Mouse (Mus musculus): Measurements from ENCODE around the gene Scn3a. TPM values are rescaled to one million over a fixed set of nuclear protein-coding genes. Genes with fewer than 3 reads are reported as not detected.
"Not testable (repeated sequence)": the region's sequence is repeated elsewhere in the genome, so short reads cannot be mapped to it uniquely, and the experiment has no call there.

Scn3a gene
- total RNA-seq, 2 experiments from 2014 or later = 0.19 to 0.23 TPM

DNA sequence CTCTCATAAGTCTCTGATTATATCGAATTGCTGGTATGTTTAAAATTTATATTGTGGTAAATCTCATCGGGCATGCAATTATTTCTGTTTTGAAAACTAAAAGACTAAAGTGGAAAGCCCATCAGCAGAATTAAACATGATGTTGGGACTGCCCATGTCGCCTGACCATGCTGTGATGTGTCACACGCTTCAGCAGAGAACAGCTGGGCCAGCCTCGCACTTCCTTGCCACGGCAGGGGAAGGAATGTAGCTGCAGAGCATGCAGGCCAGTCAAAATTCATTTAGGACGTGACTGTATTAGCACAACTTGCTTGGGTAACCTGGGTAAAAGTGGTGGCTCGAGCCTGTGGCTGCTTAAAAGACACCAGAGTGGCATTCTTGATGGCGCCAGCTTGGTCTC is 77.0 kb downstream of the Scn3a start:
- DNase-seq (ENCODE audit: low spot score) = no peak

DNA sequence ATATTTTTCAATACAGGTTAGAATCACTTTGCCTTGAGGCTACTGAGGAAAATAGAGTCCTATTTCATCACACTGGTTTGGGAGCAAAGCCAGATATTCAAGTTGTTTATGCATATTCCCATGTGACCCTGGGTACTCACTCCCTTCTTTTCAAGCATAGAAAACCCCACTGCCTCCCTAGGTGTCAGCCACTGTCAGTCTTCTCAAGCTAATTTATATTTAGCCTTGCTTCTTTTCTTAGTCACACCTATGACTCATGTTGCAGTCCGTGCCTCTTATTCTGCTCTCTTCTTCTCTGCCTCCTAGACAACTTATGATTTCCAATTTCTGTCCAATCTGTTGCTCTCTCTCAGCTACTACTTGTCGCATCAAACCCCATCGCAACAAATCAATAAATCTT is 84.0 kb downstream of the Scn3a start:
- DNase-seq (ENCODE audit: low spot score) = no peak

DNA sequence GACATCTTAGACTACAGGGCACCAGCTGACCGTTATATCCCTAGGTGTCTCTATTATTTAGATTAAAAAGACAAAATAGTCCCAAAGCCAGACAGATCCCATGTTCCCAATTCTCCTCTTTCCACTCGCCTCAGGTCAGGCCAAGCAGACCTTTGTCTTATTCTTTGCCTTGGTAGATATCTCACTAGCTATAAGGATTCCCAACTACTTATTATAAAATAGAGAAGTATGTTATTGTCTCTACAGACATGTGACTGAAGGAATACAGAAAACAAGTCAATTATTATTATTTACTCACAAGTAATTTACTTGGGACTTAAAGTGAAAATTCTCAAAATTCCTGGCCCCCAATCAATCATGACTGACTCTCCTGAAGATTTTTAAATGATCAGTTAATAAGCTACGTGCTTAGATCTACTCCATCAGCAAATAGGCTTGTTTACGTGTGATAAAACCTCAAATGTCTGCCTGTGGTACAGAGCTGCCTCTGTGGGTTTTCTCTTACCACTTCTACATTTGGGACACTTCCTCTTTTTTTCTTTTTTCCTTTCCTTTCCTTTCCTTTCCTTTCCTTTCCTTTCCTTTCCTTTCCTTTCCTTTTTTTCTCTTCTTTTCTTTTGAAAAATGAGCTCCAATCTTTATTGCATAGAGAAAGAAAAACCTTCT is 86.3 kb downstream of the Scn3a start:
- no peak for DNase-seq (ENCODE audit: low spot score)

DNA sequence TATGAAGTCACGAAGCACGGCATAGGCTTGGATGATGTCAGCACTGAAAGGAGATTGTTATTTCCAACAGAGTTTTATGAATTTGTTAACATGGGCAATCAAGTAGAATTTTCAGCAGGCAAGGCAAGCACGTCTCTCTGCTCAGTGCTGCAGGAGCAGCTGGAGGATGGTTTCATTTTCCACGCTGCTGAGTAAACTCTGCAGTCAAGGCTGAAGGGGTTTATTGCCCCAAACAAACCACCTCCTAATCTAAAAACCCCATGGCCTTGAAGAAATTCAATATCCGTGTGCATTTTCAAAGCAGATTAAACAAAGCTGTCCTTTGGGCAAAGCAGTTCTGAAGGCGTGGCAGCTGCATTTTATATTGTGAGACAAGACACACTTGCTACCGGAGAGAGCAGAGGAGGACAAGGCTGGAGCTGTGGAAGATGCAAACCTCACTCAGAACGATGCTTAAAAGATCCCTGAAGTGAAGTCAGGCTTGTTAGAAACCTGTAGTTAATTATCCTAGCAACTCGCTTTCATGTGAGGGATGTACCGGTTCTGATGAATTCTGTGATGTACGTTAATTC is 96.0 kb downstream of the Scn3a start:
- no peak for DNase-seq (ENCODE audit: low spot score)

DNA sequence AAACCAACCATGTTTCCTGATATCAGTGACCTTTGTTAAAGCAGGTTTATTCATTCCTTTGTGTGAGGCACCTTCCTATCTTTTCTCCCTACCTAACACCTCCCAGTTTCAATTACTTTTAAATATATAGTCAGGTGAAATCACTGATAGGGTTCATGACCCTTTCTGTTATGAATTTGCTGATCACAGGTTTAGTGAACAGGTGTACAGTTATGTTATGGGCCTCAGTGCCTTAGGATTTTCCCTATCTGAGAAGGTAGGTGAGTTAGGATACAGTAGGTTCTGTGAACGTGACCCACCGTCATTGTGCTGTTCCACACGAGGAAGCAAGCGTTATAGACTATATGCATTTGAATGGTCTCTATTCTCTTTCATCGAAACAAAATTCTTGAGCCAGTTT is 101.7 kb downstream of the Scn3a start:
- DNase-seq (ENCODE audit: low spot score) = no peak

DNA sequence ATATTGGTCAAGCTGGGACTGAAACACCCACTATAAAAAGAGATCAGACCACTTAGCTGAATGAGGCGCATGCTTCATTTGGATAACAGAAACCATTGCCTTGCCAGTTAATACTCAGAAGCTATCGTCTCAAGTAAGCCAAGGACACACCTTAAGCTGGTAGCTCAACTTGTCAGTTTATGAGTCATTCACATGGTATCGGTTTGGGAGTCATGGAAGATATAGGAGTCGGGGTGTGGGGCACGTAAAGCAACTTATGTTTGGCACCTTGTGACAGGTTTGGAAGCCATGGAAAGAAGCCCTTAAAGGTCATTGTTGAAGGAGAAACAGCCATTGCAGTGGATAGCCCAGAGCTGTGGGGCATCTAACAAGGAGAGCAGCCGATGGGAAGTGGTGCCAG is 113.7 kb downstream of the Scn3a start:
- DNase-seq (ENCODE audit: low spot score) = no peak

DNA sequence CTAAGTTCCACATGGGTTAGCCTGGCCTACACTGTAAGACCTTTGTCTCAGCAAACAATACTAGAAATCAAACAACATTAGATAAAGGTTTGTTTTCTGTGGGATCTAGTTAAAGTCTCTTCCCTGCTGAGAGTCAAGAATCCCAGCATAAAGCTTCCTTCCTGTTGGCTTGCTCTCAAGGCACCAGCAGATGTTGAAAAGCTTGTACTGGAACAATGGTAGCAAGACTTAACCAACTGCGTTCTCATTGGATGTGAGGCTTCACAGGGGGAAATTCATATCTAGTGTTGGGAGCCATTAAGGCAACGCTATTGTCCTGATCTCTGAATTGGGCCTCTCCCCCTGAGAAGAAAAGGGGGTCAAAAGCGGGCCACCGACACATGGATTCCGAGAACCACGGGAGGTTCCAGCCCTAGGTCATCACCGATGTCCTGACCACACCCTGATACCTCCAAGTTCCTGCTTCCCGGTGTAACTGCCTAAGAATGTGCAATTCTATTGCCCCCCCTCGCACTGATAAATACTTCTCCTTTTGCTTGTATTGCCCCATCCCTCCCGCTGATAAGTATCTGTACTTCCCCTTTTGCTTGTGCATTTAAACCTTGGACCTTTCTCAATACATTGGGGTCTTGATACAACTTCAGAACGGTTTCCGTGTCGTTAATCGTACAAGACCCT is 115.9 kb downstream of the Scn3a start:
- DNase-seq (ENCODE audit: low spot score) = not testable (repeated sequence)

DNA sequence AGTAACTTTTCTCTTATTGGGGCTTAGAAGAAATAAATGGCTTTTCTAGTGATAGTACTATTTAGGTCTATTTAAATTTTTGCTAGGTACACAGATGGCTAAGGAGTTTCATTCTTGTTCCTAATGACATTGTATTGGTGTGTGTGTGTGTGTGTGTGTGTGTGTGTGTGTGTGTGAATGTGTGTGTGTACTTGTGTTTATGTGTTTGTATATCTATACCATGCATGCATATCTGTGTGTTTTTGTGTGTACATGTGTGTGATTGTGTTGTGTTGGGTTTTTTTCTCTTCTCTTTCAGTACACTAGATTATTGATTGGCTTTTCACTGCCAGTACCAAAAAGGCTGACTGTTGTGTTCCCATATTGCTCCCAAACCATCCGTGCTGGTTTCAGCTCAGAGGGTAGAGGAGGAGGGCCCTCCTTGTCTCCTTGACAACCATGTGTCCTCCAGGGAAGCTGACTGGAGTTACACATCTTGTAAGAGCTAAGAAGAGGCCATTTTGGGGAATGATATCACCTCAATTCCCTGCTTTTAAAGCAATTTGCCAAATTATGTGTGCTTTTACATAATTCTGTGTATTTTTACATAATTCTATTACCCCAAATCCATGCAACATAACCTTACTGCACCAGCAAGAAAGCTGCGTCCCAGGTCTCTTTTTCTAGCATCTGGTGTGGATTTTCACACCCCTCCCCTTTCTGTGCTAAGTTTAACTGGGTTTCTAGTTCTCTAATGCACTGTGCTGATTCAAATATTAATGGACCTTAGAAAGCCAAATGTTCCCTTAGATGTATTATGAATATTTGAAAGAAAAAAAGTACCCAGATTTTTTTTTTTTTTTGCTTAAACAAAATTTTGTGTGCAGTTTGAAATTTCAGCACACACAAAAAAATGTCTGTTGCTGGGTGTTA is 116.7 kb downstream of the Scn3a start:
- DNase-seq (ENCODE audit: low spot score) = no peak

DNA sequence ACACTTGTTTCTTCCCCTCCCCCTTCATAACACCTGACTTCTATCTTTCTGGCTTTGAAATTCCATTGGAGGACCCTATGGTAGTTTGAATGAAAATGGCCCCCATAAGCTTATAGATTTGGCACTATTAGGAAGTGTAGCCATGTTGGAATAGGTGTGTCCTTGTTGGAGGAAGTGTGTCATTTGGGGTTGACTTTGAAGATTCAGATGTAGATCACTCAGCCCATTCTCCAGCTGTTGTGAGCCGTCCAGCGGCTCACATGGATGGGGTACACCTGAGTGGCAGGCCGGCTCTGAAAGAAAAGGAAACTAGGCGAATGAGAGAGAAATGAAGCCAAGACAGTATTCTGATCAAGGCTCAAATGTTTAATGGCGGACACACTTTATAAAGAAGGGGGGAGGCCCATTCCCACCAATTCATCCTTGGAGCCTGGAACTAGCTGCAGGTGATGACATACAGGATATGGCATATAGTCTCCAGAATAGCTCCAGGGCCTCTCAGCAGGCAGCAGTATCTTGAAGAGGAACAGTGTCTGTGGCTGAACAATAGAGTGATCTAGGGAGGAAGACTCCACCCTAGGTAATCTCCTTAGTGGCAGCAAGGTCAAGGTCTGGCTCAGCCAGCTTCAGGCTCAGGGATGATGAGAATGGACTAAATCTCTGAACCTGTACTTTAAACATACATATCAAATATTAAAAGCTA is 118.2 kb downstream of the Scn3a start:
- no peak for DNase-seq (ENCODE audit: low spot score)

DNA sequence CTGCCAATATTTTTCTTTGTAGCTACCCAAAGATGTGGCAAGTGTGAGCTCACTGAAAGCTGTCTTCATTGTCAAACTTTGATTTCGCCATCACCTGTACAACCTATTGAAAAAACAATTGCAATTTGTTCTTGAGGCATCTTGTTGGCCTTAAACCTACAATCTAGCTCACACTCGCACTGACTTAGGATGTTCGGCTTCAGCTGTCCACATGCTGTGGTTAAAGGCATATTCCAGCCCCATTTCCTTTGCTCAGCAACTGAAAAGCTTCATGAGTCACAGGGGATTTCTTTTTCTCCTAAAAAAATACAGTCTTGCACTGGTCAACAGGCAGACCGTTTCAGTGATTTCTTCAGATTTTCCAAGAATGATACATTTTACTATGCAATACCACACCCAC is 124.3 kb downstream of the Scn3a start:
- DNase-seq (ENCODE audit: low spot score) = no peak

DNA sequence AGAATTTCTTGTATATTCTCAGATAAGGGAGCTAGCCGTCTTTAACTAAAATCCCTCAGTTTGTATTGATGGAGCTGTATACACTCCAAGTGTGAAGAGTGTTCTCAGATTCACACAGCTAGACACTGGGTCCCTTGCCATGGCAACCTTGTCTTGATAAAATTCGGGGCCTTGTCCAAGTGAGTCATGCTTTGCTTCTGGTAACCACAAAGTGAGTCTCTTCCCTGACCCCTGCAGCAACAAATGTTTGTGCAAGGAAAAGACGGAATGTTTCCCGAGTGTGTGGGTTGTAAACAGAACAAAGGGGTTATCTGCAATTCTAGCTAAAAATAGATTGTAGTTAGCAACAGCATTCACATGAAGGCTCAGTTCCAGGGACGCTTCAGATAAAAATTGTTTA is 125.9 kb downstream of the Scn3a start:
- DNase-seq (ENCODE audit: low spot score) = no peak

DNA sequence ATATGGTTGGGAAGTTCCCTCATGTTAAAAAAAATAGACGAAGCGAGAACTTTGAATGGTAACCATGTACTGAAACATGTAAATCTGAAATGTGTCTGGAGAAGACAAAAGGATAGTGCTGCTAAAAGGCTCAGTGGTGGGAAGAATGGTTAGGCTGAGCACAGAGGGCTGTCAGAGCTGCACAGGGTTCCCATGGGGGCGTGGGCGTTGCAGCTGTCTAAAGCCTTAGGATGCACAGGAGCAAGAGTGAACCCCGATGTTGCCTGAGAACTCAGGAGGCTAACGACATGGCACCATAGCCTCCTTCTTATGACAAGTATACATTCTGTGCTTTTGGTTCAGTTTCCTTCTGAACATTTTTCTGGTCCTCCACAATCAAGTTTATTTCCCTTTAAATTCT is 126.3 kb downstream of the Scn3a start:
- no peak for DNase-seq (ENCODE audit: low spot score)

DNA sequence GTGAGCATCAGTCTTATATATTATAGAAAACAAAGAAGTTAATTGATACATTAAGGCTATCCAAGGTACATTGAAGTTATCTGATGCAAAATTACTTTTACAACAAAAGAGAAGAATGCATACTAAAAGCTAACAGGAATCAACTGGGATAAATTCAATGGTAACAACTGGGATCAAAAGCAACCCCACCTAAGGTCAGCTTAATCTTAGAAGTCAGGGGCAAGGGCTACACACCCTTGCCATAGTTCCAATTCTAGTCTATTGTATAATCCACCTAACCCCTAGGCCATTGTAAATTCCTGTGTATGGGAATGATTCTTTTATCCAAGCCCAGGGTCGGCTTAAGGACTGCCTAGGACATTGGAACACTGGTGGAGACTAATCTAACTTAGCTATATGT is 130.5 kb downstream of the Scn3a start:
- DNase-seq (ENCODE audit: low spot score) = no peak

DNA sequence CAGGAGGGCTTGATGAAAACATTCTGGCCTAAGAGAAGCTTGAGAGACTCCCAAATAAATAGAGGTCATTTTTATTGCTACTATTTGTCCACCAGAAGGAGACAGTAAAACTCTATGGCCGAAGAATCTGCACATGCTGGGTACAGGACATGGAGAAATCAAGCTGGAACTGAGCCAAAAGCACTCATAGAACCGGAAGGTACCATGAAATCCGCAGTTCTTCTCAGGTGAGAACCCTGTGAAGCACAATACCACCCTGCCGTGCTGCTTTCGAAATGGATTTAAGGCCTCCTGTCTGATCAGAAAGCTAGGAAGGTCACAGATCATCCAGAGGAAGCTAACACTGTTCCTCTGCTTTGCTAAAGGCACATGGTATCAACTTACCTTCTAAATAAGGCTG is 143.9 kb downstream of the Scn3a start:
- DNase-seq (ENCODE audit: low spot score) = no peak

DNA sequence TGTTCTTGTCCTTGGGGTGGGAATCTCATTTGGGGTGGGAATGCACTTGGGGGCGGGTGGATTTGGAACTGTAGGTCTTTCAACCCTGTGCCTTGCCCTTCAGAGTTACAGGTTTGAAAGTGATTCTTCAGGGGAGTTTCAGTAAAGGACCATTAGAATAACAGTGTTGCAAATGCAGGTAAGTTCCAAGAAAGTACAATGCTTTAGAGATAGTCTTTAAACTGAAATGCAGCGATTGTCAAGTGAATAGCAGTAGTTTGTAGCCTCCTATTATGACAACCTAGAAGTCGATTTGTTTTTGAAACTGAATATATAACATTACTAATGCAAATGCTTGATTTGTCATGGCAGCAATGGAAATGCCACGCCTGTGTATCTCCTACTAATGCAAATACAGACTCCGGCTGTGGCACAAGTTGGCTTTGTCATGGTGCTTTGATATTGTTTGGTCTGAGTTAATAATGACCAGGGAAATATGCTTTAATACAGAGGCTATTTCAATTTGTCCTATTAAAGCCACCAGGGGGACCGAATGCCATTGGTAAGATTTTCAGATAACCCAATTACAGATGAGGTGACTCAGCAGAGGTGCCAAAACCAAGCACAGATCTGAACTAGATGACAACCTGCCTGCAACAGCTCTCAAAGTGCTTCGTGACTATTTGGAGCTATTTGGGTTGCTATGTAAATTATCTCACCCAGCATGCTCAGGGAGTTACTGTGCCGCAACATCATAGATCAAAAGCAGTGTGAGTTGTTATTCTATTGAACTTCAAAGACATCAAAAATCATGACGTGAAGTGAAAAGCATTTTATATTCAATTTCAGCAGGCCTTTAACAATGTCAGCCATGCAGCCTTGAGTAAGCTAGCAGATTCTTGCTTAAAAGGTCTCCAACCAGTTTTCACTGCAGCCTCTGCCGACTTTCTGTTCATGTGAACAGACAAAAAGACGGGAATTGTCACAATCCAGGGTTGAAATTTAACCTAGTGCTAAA is 145.9 kb downstream of the Scn3a start:
- DNase-seq (ENCODE audit: low spot score) = no peak

DNA sequence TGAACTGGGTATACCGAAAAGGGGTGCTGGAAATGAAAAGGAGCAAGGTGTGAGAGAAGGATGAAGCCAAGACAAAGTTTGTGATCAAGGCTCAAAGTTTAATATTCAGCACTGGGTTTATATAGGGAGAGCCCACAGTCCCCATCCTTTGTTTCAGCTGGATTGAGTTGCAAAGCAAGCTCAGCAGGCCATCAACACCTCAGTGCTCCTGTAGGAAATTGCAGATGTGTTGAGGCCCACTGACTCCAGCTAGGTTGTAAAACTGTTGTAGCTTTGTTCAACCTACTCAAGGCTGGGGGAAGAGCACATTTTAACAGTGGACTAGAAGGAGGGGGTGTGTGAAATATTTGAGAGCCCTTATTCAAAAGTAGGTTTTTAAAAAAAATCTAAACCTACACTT is 148.8 kb downstream of the Scn3a start:
- no peak for DNase-seq (ENCODE audit: low spot score)

DNA sequence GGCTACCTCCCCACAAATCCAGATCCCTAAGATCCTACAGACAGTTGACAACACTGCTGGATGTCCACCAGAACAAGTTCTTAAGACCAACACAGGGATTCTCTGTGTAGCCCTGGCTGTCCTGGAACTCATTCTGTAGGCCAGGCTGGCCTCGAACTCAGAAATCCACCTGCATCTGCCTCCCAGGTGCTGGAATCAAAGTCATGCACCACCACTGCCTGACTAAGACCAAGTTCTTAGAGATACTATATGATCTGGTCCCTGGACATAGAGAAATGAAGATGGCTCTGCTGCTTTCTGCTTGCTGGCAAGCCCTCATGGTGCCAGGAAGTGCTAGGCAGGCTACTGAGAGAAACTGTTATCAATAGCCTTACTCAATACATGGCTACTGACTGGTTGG is 150.9 kb downstream of the Scn3a start:
- no peak for DNase-seq (ENCODE audit: low spot score)

DNA sequence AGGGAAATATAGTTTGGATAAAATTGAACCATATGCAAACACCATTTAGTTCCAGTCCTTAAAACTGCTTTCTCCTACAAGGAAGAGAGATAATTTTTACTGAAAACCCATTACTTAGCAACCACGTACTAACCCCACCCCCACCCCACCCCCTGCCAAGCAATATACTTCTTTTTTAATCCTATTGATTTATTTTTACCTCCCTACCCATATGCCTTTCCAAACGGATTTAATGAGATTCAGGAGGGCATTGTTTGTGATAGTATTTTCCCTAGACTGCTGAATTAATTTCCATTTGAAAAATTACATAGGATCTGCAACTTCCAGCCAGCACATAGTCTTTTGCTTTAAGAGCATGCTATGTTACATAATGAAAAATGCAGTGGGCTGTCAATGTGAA is 152.1 kb downstream of the Scn3a start:
- no peak for DNase-seq (ENCODE audit: low spot score)

DNA sequence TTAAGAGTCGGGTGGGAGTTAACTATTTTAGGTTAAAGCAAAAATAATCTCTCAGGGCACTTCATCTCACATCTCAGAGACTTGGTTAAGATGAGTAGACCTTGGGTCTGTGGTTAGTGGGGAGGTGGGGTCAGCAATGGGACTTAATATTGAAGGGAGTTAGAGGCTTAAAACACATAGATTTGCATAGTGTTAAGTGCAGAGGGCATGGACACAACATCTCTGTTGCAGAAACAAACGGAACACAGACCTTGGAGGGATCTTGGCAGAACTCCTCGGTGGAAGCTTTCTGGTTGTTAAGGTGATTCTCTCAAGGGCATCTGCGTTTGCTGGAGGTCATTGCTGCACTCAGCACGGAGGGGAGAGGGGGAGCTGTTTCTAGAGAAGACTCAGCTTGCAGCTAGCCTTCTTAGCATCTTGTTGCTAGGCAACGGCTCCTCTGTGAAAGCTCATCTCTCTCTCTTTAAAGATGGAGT is 152.6 kb downstream of the Scn3a start:
- no peak for DNase-seq (ENCODE audit: low spot score)

DNA sequence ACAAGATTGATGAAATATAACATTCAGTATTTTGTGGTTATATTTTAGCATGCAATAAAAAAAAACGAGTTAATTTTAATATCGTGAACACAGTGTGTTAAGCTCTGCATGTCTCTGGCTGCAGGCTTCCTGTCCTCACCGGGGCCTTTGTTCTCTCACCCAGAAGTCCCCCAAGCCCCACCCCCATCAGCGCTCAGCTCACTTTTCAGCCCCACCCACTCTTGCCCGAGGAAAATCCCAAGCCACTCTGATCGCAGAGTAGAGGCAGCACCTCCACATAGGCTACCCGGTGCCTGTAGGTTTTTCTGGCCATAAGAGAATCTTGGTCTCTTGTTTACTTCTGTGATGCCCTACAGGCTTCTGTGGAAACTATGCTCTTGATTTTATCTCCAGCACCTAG is 153.2 kb downstream of the Scn3a start:
- peak; percentile 3 for DNase-seq (ENCODE audit: low spot score)
